In the genomic region with DNA sequence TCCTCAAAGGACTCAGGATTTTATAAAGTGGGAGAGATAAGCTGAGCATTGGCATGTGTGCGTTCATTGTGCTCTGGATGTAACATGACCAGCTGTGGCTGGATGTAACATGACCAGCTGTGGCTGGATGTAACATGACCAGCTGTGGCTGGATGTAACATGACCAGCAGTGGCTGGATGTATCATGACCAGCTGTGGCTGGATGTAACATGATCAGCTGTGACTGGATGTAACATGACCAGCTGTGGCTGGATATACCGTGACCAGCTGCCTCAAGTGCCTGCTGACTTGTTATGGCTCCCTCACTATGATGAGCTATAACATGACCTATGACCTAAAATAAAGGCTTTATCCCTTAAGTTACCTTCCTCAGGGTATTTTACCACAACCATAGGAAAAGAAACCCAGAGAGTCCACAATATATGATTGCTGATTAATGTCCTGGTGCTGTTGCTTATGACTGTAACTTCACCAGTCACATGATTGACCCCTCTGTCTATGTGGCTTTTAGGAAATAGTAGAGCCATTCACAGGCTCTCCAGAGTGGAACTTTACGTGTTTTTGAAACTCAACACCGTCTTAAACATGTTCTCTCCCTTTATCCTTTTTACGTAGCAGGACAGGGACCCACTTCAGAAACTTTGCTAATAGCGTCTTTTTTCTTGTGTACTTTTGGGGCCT, we compare ENCODE assay signal across 14 mouse cellular contexts. TPM values are rescaled to one million over a fixed set of nuclear protein-coding genes. Genes with fewer than 3 reads are reported as not detected.
A peak's percentile ranks its signal among the peaks of the same experiment; 100 is the strongest.
DNase-seq lines count a peak whose midpoint lies in the region; ATAC-seq lines count a peak whose summit lies in the region.
"Had no signal": no experiment of that assay in that cellular context is flagged by ENCODE, and none has a peak within 500 bp of the region (broad histone marks: within the 10 kb centered on the region; RNA-seq: fewer than 3 reads in every experiment).

No protein-coding gene starts in this region.

- no peak overlapping the region for H3K4me3 ChIP-seq in midbrain, embryonic 11.5 days (ENCODE audit: low read depth, low read length)
- no peak overlapping the region for H3K4me3 ChIP-seq in midbrain, embryonic 14.5 days (replicated peaks; ENCODE audit: low read depth, low read length)
- 0 out of 2 replicates have a peak overlapping the region, but pooled peaks have one; percentile 2 for H3K4me3 ChIP-seq in limb, embryonic 10.5 days
- H3K4me3 ChIP-seq: heart, adult 2 months; intestine, embryonic 15.5 days; liver, embryonic 13.5 days had no signal

- H3K36me3 ChIP-seq in midbrain, embryonic 11.5 days (ENCODE audit: control insufficient read depth, insufficient read depth, low read length), result no peaks in the 10 kb centered on the region
- H3K36me3 ChIP-seq in midbrain, embryonic 14.5 days (ENCODE audit: control insufficient read depth, insufficient read depth, low read length), result peaks cover 9% of the 10 kb centered on the region; the same call in 1 of the 2 replicates
- H3K36me3 ChIP-seq in limb, embryonic 10.5 days, result peaks cover 37% of the 10 kb centered on the region
- H3K36me3 ChIP-seq: intestine, embryonic 15.5 days had no signal

- H3K27me3 ChIP-seq in midbrain, embryonic 11.5 days (ENCODE audit: control insufficient read depth, insufficient read depth, low read length), result no peaks in the 10 kb centered on the region
- H3K27me3 ChIP-seq in midbrain, embryonic 14.5 days (ENCODE audit: control insufficient read depth, insufficient read depth, low read length), result no peaks in the 10 kb centered on the region
- H3K27me3 ChIP-seq in limb, embryonic 10.5 days (ENCODE audit: low read depth, poor library complexity, severe bottlenecking), result no peaks in the 10 kb centered on the region
- H3K27me3 ChIP-seq: intestine, embryonic 15.5 days; liver, embryonic 13.5 days had no signal

- no peak overlapping the region for H3K27ac ChIP-seq in midbrain, embryonic 11.5 days (ENCODE audit: low read depth, low read length)
- no peak overlapping the region for H3K27ac ChIP-seq in midbrain, embryonic 14.5 days (replicated peaks; ENCODE audit: low read depth, low read length)
- peak overlapping the region; percentile 70 for H3K27ac ChIP-seq in limb, embryonic 10.5 days
- H3K27ac ChIP-seq: heart, adult 2 months; intestine, embryonic 15.5 days; liver, embryonic 13.5 days had no signal

- H3K9me3 ChIP-seq in midbrain, embryonic 11.5 days (ENCODE audit: control insufficient read depth, low read length), result no peaks in the 10 kb centered on the region
- H3K9me3 ChIP-seq in midbrain, embryonic 14.5 days (ENCODE audit: control insufficient read depth, low read length), result no peaks in the 10 kb centered on the region
- no peaks in the 10 kb centered on the region for H3K9me3 ChIP-seq in limb, embryonic 10.5 days (replicated peaks)
- H3K9me3 ChIP-seq: intestine, embryonic 15.5 days; liver, embryonic 13.5 days had no signal

- no peak overlapping the region for H3K9ac ChIP-seq in midbrain, embryonic 11.5 days (ENCODE audit: low read length)
- H3K9ac ChIP-seq in midbrain, embryonic 14.5 days (replicated peaks; ENCODE audit: low read length), result no peak overlapping the region
- H3K9ac ChIP-seq: intestine, embryonic 15.5 days had no signal

- no peak overlapping the region for H3K4me2 ChIP-seq in midbrain, embryonic 11.5 days
- H3K4me2 ChIP-seq in midbrain, embryonic 14.5 days (ENCODE audit: low read length), result no peak overlapping the region
- H3K4me2 ChIP-seq: intestine, embryonic 15.5 days; liver, embryonic 13.5 days had no signal

- no peak for ATAC-seq in midbrain, embryonic 11.5 days (ENCODE audit: low FRiP score)
- no peak for ATAC-seq in midbrain, embryonic 14.5 days (ENCODE audit: low FRiP score, low TSS enrichment)
- ATAC-seq: intestine, embryonic 15.5 days had no signal

- WGBS in midbrain, embryonic 11.5 days, result 64% methylated on average over 6 of the region's 6 CpGs
- 60% methylated on average over 6 of the region's 6 CpGs for WGBS in midbrain, embryonic 14.5 days
- 56% methylated on average over 6 of the region's 6 CpGs for WGBS in limb, embryonic 10.5 days

- DNase-seq in embryo, embryonic 10 days (ENCODE audit: low spot score), result peak; percentile 73
- DNase-seq in embryo, embryonic 9.5 days (ENCODE audit: extremely low spot score), result no peak
- peak; percentile 84 for DNase-seq in midbrain, embryonic 11.5 days (ENCODE audit: low spot score, missing footprints)
- DNase-seq in midbrain, embryonic 14.5 days, result no peak
- DNase-seq in limb, embryonic 10.5 days (ENCODE audit: low spot score), result peak; percentile 74
- peak; percentile 66 for DNase-seq in skeletal muscle tissue, adult 2 months (ENCODE audit: low read depth, low spot score)
- DNase-seq in right cerebral cortex, adult 18-20 months, result no peak
- DNase-seq in layer of hippocampus, adult 8-10 months (ENCODE audit: low spot score in 2 of 2), result no peak
- DNase-seq: cerebellum, adult 8-10 months; heart, adult 2 months; kidney, postnatal 36 days; liver, embryonic 13.5 days had no signal

- H3K4me1 ChIP-seq in midbrain, embryonic 11.5 days (ENCODE audit: control insufficient read depth, insufficient read depth, low read length), result peaks cover 7% of the 10 kb centered on the region; the same call in 1 of the 2 replicates
- H3K4me1 ChIP-seq in midbrain, embryonic 14.5 days (ENCODE audit: control insufficient read depth, insufficient read depth, low read length), result peaks cover 3% of the 10 kb centered on the region
- peaks cover 28% of the 10 kb centered on the region for H3K4me1 ChIP-seq in limb, embryonic 10.5 days
- H3K4me1 ChIP-seq: intestine, embryonic 15.5 days had no signal

RNA-seq across cellular contexts. Expression of a gene that starts 2.7 kb away (rescaled TPM):
- 52.3 and 57.7 TPM in 2 replicates for polyA plus RNA-seq in midbrain, embryonic 11.5 days (2014; fragmentation: Nextera tagmentation; extraction: Ambion mirVana)
- polyA plus RNA-seq in midbrain, embryonic 14.5 days (2014; fragmentation: Nextera tagmentation; extraction: Ambion mirVana), result 12.8 and 21.9 TPM in 2 replicates
- polyA plus RNA-seq in limb, embryonic 10.5 days (2016; fragmentation: Nextera tagmentation; extraction: Ambion mirVana), result 52.9 and 69.5 TPM in 2 replicates
- total RNA-seq in layer of hippocampus, adult 8-10 months (2022), result 10 to 100 TPM; 16.1 to 19.2 (median 16.6) TPM

RNA-seq across cellular contexts. Expression of a gene that starts 25.7 kb away (rescaled TPM):
- polyA plus RNA-seq in midbrain, embryonic 11.5 days (2014; fragmentation: Nextera tagmentation; extraction: Ambion mirVana), result 14.2 and 14.4 TPM in 2 replicates
- polyA plus RNA-seq in midbrain, embryonic 14.5 days (2014; fragmentation: Nextera tagmentation; extraction: Ambion mirVana), result 33.9 and 36.0 TPM in 2 replicates
- 2.0 and 4.7 TPM in 2 replicates for polyA plus RNA-seq in limb, embryonic 10.5 days (2016; fragmentation: Nextera tagmentation; extraction: Ambion mirVana)
- 10 to 100 TPM; 11.6 to 17.4 (median 13.2) TPM for total RNA-seq in layer of hippocampus, adult 8-10 months (2022)
- total RNA-seq: heart, postnatal 25 days had no signal

RNA-seq across cellular contexts. Expression of a gene that starts 25.8 kb away (rescaled TPM):
- 14.5 and 14.7 TPM in 2 replicates for polyA plus RNA-seq in midbrain, embryonic 11.5 days (2014; fragmentation: Nextera tagmentation; extraction: Ambion mirVana)
- polyA plus RNA-seq in midbrain, embryonic 14.5 days (2014; fragmentation: Nextera tagmentation; extraction: Ambion mirVana), result 6.3 and 7.7 TPM in 2 replicates
- 30.7 and 31.9 TPM in 2 replicates for polyA plus RNA-seq in limb, embryonic 10.5 days (2016; fragmentation: Nextera tagmentation; extraction: Ambion mirVana)
- total RNA-seq in layer of hippocampus, adult 8-10 months (2022), result 1 to 10 TPM; 4.4 to 7.6 (median 6.3) TPM

Comparison
In these comparisons a context has a peak if more than half of its experiments do, and no peak if none do; other contexts are left out.
1. DNase-seq: peak in embryo, embryonic 10 days (single experiment), midbrain, embryonic 11.5 days (single experiment), limb, embryonic 10.5 days (single experiment) and skeletal muscle tissue, adult 2 months (single experiment); none in embryo, embryonic 9.5 days (single experiment), midbrain, embryonic 14.5 days (single experiment), right cerebral cortex, adult 18-20 months (single experiment) and layer of hippocampus, adult 8-10 months (0 of 2).